Mouse (Mus musculus) heart, postnatal 0 days (tissue): Measurements from ENCODE around the gene Tpk1. TPM values are rescaled to one million over a fixed set of nuclear protein-coding genes. Genes with fewer than 3 reads are reported as not detected.
A peak's percentile ranks its signal among the peaks of the same experiment; 100 is the strongest.

Experiments used
- ATAC-seq: fragments of 200-750 bp; cut with Nextera tagmentation; 2 replicates; pipeline ENCODE4 v1.8.0; 2017; ENCODE audit warnings: low read depth, moderate number of reproducible peaks, moderate library complexity; ENCODE audit not compliant: insufficient read depth
- DNase-seq: peaks from one replicate; pipeline ENCODE4 v3.0.0-alpha.2; 2016; ENCODE audit warnings: low spot score
- H3K27ac ChIP-seq: fragments of 300-500 bp; sonication (generic); 2 replicates; pipeline ENCODE4 v1.5.1; 2014; ENCODE audit warnings: low read depth, mild to moderate bottlenecking
- H3K27me3 ChIP-seq: fragments of 300-500 bp; sonication (generic); 2 replicates; pipeline ENCODE4 v1.6.1; 2014; ENCODE audit warnings: low read length, mixed read lengths; ENCODE audit not compliant: control insufficient read depth, insufficient read depth
- H3K36me3 ChIP-seq: fragments of 300-500 bp; sonication (generic); replicated peaks from 2 replicates; pipeline ENCODE4 v1.6.1; 2014; ENCODE audit warnings: low read length, mixed read lengths; ENCODE audit not compliant: control insufficient read depth, insufficient read depth
- H3K4me1 ChIP-seq: fragments of 300-500 bp; sonication (generic); 2 replicates; pipeline ENCODE4 v1.6.1; 2014; ENCODE audit warnings: antibody characterized with exemption; ENCODE audit not compliant: control insufficient read depth, insufficient read depth
- H3K4me2 ChIP-seq: fragments of 300-500 bp; sonication (generic); 2 replicates; pipeline ENCODE4 v1.6.1; 2014; ENCODE audit warnings: low read depth, mild to moderate bottlenecking, low read length, moderate library complexity
- H3K4me3 ChIP-seq: fragments of 300-500 bp; sonication (generic); 2 replicates; pipeline ENCODE4 v1.5.1; 2014; ENCODE audit warnings: low read depth, low read length
- H3K9ac ChIP-seq: fragments of 300-500 bp; sonication (generic); replicated peaks from 2 replicates; pipeline ENCODE4 v1.6.1; 2014; ENCODE audit warnings: low read depth, low read length, mixed read lengths
- H3K9me3 ChIP-seq: fragments of 300-500 bp; sonication (generic); replicated peaks from 2 replicates; pipeline ENCODE4 v1.6.1; 2016; ENCODE audit warnings: low read length; ENCODE audit not compliant: control insufficient read depth
- CTCF ChIP-seq: IDR thresholded peaks from 2 replicates; pipeline ENCODE4 v1.5.1; 2016; ENCODE audit warnings: antibody characterized with exemption, control low read depth, low read depth
- EP300 ChIP-seq: IDR thresholded peaks from 2 replicates; pipeline ENCODE4 v1.6.1; 2016; ENCODE audit warnings: antibody characterized with exemption, low read depth
- WGBS: fragments of 180-500 bp; shearing (Covaris S2); extraction: QIAGEN DNeasy Blood & Tissue Kit; methylation state at CpG from one replicate; pipeline ENCODE4 v1.1.7; 2014; 5-methylcytosine and 5-hydroxymethylcytosine counted together
- polyA plus RNA-seq: library from polyadenylated mRNA; unstranded; fragments of >200 nt; fragmentation: Nextera tagmentation; extraction: Ambion mirVana; gene quantifications from 2 replicates; pipeline ENCODE4 v1.2.1, GENCODE M21; 2015
- total RNA-seq: library from RNA; depleted of rRNA; stranded (reverse); fragments of >200 nt; gene quantifications from 2 replicates; pipeline ENCODE4 v1.2.3, GENCODE M21; 2014; ENCODE audit warnings: low replicate concordance

Tpk1 gene
- total and polyA plus RNA-seq, 2 experiments from 2014 or later = 2.8 to 6.3 TPM

DNA sequence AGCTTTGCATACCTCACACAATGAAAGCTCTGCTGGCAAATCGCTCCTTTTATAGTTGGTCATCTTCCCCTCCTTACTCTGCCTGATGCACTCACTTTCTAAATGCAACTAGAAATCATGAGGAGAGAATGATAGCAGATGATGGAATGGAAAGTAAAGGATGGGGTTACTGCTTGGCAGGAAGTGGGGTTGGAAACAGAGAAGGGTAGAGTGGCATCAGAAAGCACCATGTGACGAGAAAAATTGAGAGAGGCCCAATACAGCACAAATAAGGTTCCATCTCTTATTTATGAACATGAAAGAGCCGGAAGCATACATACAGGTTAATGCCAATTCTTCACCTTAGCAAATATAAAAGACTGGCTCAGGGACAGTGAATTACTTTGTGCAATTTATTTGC lies 133.3 kb downstream of the Tpk1 start:
- DNase-seq (no peak), ATAC-seq (no peak)
- no peak overlapping the region for H3K9ac ChIP-seq
- TF ChIP-seq CTCF = no peak
- no peak for TF ChIP-seq EP300
- no peak overlapping the region for H3K27ac ChIP-seq
- H3K4me1 ChIP-seq = 0 out of 2 replicates have a peak, but pooled peaks cover 3% of the 10 kb centered on the region
- H3K9me3 ChIP-seq = no peaks in the 10 kb centered on the region
- H3K36me3 ChIP-seq = no peaks in the 10 kb centered on the region
- no peak overlapping the region for H3K4me2 ChIP-seq
- no peak overlapping the region for H3K4me3 ChIP-seq
- H3K27me3 ChIP-seq = no peaks in the 10 kb centered on the region
- 77% methylated on average over 3 of the region's 3 CpGs for WGBS

- Histone ChIP-seq H3K4me3 (no peak overlapping the region), H3K36me3 (no peaks in the 10 kb centered on the region), H3K9me3 (no peaks in the 10 kb centered on the region), H3K9ac (no peak overlapping the region), H3K4me2 (no peak overlapping the region), H3K27me3 (no peaks in the 10 kb centered on the region), H3K27ac (no peak overlapping the region), H3K4me1 (0 out of 2 replicates have a peak, but pooled peaks cover 3% of the 10 kb centered on the region)
- ATAC-seq = no peak
- no peak for DNase-seq
- TF ChIP-seq CTCF (no peak), EP300 (no peak)
These were observed 134.1 kb downstream of the Tpk1 start for GRCm38 (mm10) chr6:43531996-43532395.

DNA sequence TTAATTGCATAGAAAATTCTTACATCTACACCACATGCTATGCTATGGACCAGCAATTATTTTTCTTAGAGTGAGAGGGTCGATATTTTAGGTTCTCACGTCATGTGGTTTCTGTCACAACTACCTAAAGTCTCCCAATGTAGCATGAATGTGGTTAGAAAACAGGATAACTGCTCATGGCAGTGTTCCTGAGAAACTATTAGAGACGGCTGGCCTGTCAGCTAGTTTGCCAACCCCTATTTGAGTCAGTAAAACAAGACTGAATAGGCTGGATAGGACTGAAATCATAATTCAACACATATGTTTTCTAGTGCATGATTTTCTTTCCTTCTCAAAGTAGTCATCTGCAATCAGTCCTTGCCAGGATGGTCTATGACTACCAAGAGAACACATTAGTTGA lies 137.1 kb downstream of the Tpk1 start:
- DNase-seq = no peak
- no peak for ATAC-seq

DNA sequence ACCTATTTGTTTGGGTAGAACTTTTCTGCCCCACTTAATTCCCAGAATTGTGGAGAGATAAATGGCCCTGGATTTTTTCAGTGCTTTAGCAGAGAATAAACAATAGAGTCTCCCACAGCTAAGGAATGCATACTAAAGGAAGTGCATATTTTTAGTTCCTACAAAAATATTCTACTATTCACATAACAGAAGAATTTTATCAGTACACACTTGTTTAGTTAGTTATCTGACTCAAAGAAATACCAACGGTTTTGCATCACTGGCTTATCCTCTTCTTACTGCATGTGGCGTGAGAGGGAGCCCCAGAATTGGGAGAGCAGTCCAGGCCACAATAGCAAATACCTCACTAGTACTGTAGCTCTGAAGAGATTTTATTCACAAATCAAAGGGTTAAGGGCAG lies 141.1 kb downstream of the Tpk1 start:
- Histone ChIP-seq H3K4me1 (0 out of 2 replicates have a peak, but pooled peaks cover 3% of the 10 kb centered on the region), H3K4me2 (no peak overlapping the region), H3K9ac (no peak overlapping the region), H3K27me3 (no peaks in the 10 kb centered on the region), H3K9me3 (no peaks in the 10 kb centered on the region), H3K36me3 (no peaks in the 10 kb centered on the region), H3K27ac (no peak overlapping the region), H3K4me3 (no peak overlapping the region)
- DNase-seq (no peak), ATAC-seq (peak; percentile 20; the same call in 1 of the 2 replicates)
- TF ChIP-seq CTCF (no peak), EP300 (no peak)
- 19% methylated on average over 2 of the region's 2 CpGs for WGBS

More for the DNA sequence above, 137.1 kb downstream of the Tpk1 start:
- Histone ChIP-seq H3K9ac (no peak overlapping the region), H3K9me3 (no peaks in the 10 kb centered on the region), H3K4me1 (0 out of 2 replicates have a peak, but pooled peaks cover 3% of the 10 kb centered on the region), H3K4me3 (no peak overlapping the region), H3K4me2 (no peak overlapping the region), H3K27ac (no peak overlapping the region), H3K27me3 (no peaks in the 10 kb centered on the region), H3K36me3 (no peaks in the 10 kb centered on the region)
- WGBS = 76% methylated on average over 3 of the region's 3 CpGs
- no peak for TF ChIP-seq CTCF
- TF ChIP-seq EP300 = no peak

- DNase-seq (no peak), ATAC-seq (no peak)
- Histone ChIP-seq H3K9me3 (no peaks in the 10 kb centered on the region), H3K4me1 (no peaks in the 10 kb centered on the region), H3K27me3 (no peaks in the 10 kb centered on the region), H3K36me3 (no peaks in the 10 kb centered on the region), H3K27ac (no peak overlapping the region), H3K4me3 (no peak overlapping the region), H3K9ac (no peak overlapping the region), H3K4me2 (no peak overlapping the region)
- no peak for TF ChIP-seq EP300
- no peak for TF ChIP-seq CTCF
- 68% methylated on average over 1 of the region's 1 CpGs for WGBS
These were observed 144.0 kb downstream of the Tpk1 start for GRCm38 (mm10) chr6:43522046-43522445.

GRCm38 (mm10) chr6:43520218-43520617 lies 145.9 kb downstream of the Tpk1 start:
- TF ChIP-seq CTCF (no peak), EP300 (no peak)
- no peak for DNase-seq
- no peak for ATAC-seq
- Histone ChIP-seq H3K27me3 (no peaks in the 10 kb centered on the region), H3K36me3 (no peaks in the 10 kb centered on the region), H3K9me3 (no peaks in the 10 kb centered on the region), H3K4me3 (no peak overlapping the region), H3K27ac (no peak overlapping the region), H3K4me2 (no peak overlapping the region), H3K9ac (no peak overlapping the region), H3K4me1 (no peaks in the 10 kb centered on the region)
- 44% methylated on average over 2 of the region's 2 CpGs for WGBS
